Mouse (Mus musculus) kidney, postnatal 36 days (tissue): ENCODE data around the gene Ttc32.

Source experiments
- DNase-seq, 2 experiments: peaks; one replicate each; pipeline ENCODE4 v3.0.0; 2021 to 2022; ENCODE audit warnings: mixed read lengths in 2 of 2

The Ttc32 gene

GRCm38 (mm10) chr12:9048090-9048489 lies 18.3 kb downstream of the Ttc32 start:
- DNase-seq, result no peak

- DNase-seq, result peak; percentile 7 to 8
Measured at GRCm38 (mm10) chr12:9050824-9051223, 21.0 kb downstream of the Ttc32 start.

GRCm38 (mm10) chr12:9052075-9052829 lies 22.5 kb downstream of the Ttc32 start:
- DNase-seq, result peak; percentile 81 to 91

GRCm38 (mm10) chr12:9053345-9053744 lies 23.5 kb downstream of the Ttc32 start:
- DNase-seq, result no peak

- no peak for DNase-seq
Measured at GRCm38 (mm10) chr12:9054012-9054411, 24.2 kb downstream of the Ttc32 start.

GRCm38 (mm10) chr12:9055269-9055668 lies 25.5 kb downstream of the Ttc32 start:
- DNase-seq, result no peak

GRCm38 (mm10) chr12:9059502-9059901 lies 29.7 kb downstream of the Ttc32 start:
- no peak for DNase-seq

GRCm38 (mm10) chr12:9059965-9060364 lies 30.2 kb downstream of the Ttc32 start:
- DNase-seq, result peak; percentile 5 to 8

GRCm38 (mm10) chr12:9063611-9064010 lies 33.8 kb downstream of the Ttc32 start:
- DNase-seq, result no peak

GRCm38 (mm10) chr12:9071058-9071457 lies 41.3 kb downstream of the Ttc32 start:
- DNase-seq, result no peak

- DNase-seq, result no peak
Measured at GRCm38 (mm10) chr12:9071493-9071892, 41.7 kb downstream of the Ttc32 start.

GRCm38 (mm10) chr12:9077554-9078125 lies 47.8 kb downstream of the Ttc32 start:
- DNase-seq, result no peak

GRCm38 (mm10) chr12:9090226-9090625 lies 60.4 kb downstream of the Ttc32 start:
- DNase-seq, result no peak
